Mouse (Mus musculus) testis, adult 2 months (tissue): ENCODE measurements around the gene Psmg4.

Source experiments
- CTCF ChIP-seq: fragments of 200-500 bp; IDR thresholded peaks from 2 replicates; pipeline ENCODE4 v1.5.1; 2012; ENCODE audit warnings: low read depth, mild to moderate bottlenecking, inconsistent platforms, low read length, moderate library complexity; ENCODE audit not compliant: control insufficient read depth, insufficient read depth, insufficient replicate concordance
- POLR2A ChIP-seq: fragments of 200-500 bp; IDR thresholded peaks from 2 replicates; pipeline ENCODE4 v1.6.1; 2012; ENCODE audit warnings: low read depth, mild to moderate bottlenecking, inconsistent platforms, low read length, moderate library complexity; ENCODE audit not compliant: control insufficient read depth

DNA sequence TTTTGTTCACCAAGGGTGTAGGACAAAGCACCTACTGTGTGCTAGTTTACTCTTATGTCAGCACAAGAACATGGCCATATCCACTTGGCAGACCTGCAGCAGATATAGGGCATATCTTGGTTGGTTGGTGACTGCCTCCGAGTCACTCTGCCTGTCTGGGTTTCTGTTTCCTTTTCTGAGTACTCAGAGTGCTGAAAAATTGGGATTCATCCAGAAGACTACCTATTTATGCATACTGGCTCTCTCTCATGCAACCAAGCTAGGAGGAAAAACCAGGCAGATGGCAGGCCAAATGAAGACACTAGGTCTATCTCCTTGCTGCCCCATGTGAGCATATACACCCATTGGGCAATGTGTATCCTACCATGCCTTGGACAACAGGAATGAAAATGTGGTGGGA lies 32.9 kb downstream of the Psmg4 start:
- TF ChIP-seq CTCF (no peak), POLR2A (no peak)
